Mouse (Mus musculus): ENCODE measurements around the gene Cobll1. TPM values are rescaled to one million over a fixed set of nuclear protein-coding genes. Genes with fewer than 3 reads are reported as not detected.

The Cobll1 gene
- polyA plus RNA-seq, 1 experiment, result 3.0 TPM

DNA sequence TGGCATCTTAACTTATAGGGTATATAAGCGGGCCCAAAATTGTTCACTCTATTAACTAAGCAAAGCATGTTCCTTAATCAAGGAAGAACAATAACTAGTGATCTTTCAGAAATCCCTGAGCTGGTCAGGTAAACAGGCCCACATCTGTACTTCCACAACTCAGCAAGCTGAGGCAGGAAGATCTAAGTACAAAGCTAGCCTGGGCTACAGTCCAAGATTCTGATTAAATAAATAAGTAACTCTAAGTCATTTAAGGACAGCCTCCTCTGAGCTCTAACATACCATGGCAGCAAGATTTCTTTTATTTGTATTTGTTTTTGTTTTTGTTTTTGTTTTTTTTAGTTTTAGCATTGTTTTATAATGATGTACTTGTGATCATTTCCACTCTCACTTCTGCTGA lies 42.2 kb downstream of the Cobll1 start:
- TF ChIP-seq POLR2A (IDR thresholded peaks at IDR 0.05; ENCODE audit: low read depth, low read length) (no peak), CTCF (IDR thresholded peaks at IDR 0.05; ENCODE audit: extremely low read depth, insufficient read length, insufficient replicate concordance, low read depth, low read length) (no peak)
- no peaks in the 10 kb centered on the region for H3K27me3 ChIP-seq (ENCODE audit: control insufficient read depth, insufficient read depth, low read length)
- 94% methylated on average over 1 of the region's 1 CpGs for WGBS
- no peak overlapping the region for H3K27ac ChIP-seq (ENCODE audit: insufficient read depth, low read depth, low read length)
- no peaks in the 10 kb centered on the region for H3K36me3 ChIP-seq (ENCODE audit: control insufficient read depth, insufficient read depth, low read length)
- H3K4me1 ChIP-seq (ENCODE audit: control insufficient read depth, insufficient read depth, insufficient read length, low read length), result peaks cover 2% of the 10 kb centered on the region
- no peak overlapping the region for H3K4me3 ChIP-seq (ENCODE audit: low read depth, low read length)

DNA sequence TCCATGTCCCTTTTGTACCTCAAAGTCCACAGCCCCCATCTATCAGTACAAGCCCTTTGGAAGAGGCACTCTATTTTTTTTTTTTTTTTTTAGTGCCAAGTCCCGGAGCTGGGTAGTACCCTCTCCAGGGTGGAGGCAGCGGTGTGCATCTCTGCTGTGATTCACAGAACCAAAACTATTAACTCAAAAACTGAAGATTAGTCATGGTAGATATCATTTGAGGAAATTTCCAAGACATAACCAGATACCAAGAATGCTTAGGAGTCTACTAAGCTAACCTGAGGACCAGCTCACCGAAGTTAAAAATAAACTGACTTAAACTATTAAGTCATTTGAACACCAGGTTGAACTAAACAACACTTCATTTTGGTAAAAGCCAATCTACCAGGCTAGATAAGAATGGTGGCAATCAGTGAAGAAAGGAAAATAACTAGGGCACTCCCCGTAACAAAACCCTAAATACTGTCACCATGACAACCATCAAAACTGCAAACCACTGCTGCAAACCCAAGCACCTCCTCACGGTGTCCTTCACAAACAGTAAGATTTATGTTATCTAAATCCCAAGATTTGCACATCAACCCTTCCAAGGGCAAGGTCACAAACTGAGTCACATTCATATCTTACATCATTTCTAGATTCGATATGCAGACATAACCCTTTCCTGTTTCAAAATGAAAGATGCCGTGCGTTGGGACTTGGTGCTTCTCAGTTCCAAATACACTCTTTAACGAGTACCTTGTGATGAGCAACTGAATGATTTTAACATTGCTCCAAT lies 43.8 kb downstream of the Cobll1 start:
- TF ChIP-seq POLR2A (IDR thresholded peaks at IDR 0.05; ENCODE audit: low read depth, low read length), result no peak
- TF ChIP-seq CTCF (IDR thresholded peaks at IDR 0.05; ENCODE audit: extremely low read depth, insufficient read length, insufficient replicate concordance, low read depth, low read length), result no peak
- 60% methylated on average over 9 of the region's 9 CpGs for WGBS
- H3K27ac ChIP-seq (ENCODE audit: insufficient read depth, low read depth, low read length), result no peak overlapping the region

DNA sequence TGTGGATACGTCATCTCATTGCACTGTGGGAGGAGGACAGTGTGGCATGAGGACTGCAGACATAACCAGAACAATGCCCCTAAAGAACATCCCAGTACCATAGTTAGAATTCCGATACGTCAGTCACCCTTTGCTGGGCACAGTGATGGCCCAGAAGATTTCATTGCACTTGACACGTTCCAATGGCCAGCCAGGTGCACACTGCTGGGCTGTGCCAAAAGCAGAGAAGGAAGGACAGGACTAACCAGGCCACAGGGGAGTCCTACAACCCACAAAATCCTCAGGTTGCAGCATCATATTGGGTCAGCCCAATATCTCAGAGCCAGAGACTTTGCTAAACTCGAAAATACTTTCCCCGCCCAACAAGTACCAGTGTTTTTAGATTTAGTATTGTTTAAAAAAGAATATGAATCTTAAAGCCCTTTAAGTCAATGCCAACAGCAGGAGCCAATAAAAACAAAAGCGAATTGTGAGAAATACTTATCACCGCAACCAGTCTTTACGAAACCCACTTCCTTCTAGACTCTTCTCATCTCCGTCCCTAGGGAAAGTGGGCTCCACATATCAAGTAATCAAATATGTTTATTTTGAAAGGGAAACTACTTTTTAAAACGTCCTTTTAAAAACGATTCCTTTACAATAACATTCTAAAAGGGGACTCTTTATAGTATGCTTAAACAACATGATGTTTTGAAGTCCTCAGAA lies 46.0 kb downstream of the Cobll1 start:
- no peak overlapping the region for H3K27ac ChIP-seq (ENCODE audit: insufficient read depth, low read depth, low read length)
- H3K4me3 ChIP-seq (ENCODE audit: low read depth, low read length), result no peak overlapping the region
- H3K27me3 ChIP-seq (ENCODE audit: control insufficient read depth, insufficient read depth, low read length), result no peaks in the 10 kb centered on the region
- TF ChIP-seq POLR2A (IDR thresholded peaks at IDR 0.05; ENCODE audit: low read depth, low read length), result no peak
- TF ChIP-seq CTCF (IDR thresholded peaks at IDR 0.05; ENCODE audit: extremely low read depth, insufficient read length, insufficient replicate concordance, low read depth, low read length), result no peak
- 68% methylated on average over 12 of the region's 12 CpGs for WGBS
- peaks cover 12% of the 10 kb centered on the region for H3K4me1 ChIP-seq (ENCODE audit: control insufficient read depth, insufficient read depth, insufficient read length, low read length)
- no peaks in the 10 kb centered on the region for H3K36me3 ChIP-seq (ENCODE audit: control insufficient read depth, insufficient read depth, low read length)

More for the DNA sequence above, 43.8 kb downstream of the Cobll1 start:
- no peaks in the 10 kb centered on the region for H3K36me3 ChIP-seq (ENCODE audit: control insufficient read depth, insufficient read depth, low read length)
- no peak overlapping the region for H3K4me3 ChIP-seq (ENCODE audit: low read depth, low read length)
- peaks cover 5% of the 10 kb centered on the region for H3K4me1 ChIP-seq (ENCODE audit: control insufficient read depth, insufficient read depth, insufficient read length, low read length)
- H3K27me3 ChIP-seq (ENCODE audit: control insufficient read depth, insufficient read depth, low read length), result no peaks in the 10 kb centered on the region

DNA sequence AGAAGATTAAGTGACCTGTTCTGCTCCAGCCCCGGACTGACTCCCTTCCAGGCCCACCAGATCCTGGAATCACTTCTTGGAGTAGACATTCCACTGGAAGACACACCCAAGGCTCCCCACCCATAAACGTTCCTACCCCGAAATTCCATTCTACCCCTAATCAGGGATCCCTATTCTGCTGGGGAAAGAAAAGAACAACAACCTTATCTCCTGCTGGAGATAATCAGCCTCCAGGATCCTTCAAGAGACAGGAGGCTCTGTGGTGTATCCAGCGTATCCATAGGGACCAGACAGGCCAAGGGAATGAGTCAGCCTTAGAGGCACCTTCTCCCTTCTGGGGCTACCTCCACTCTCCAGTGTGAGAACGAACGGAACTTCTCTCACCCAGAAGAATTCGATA lies 47.8 kb downstream of the Cobll1 start:
- Histone ChIP-seq H3K4me3 (ENCODE audit: low read depth, low read length) (no peak overlapping the region), H3K4me1 (ENCODE audit: control insufficient read depth, insufficient read depth, insufficient read length, low read length) (peaks cover 12% of the 10 kb centered on the region), H3K27me3 (ENCODE audit: control insufficient read depth, insufficient read depth, low read length) (no peaks in the 10 kb centered on the region), H3K36me3 (ENCODE audit: control insufficient read depth, insufficient read depth, low read length) (no peaks in the 10 kb centered on the region), H3K27ac (ENCODE audit: insufficient read depth, low read depth, low read length) (no peak overlapping the region)
- TF ChIP-seq CTCF (IDR thresholded peaks at IDR 0.05; ENCODE audit: extremely low read depth, insufficient read length, insufficient replicate concordance, low read depth, low read length) (no peak), POLR2A (IDR thresholded peaks at IDR 0.05; ENCODE audit: low read depth, low read length) (no peak)
- 25% methylated on average over 7 of the region's 7 CpGs for WGBS

DNA sequence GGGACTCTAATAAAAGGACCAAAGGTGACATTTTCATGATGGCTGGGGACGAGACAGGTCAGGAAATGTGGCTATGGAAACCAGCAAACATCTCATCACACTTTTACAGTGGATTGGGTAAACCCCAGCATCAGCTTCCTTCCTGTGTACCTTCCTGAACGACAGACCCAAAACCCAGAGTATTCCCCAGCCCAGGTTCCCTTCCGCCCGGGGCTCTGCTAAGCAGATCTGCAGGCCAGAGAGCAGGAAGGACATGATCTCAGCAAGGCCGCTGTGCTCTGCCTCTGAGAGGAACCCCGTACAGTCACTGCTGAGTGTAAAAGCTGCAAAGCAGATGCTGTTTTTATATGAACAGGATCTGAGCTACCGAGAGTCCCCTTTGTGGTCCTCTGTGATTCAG lies 49.9 kb downstream of the Cobll1 start:
- no peak overlapping the region; the same call in 1 of the 2 replicates for H3K27ac ChIP-seq (ENCODE audit: insufficient read depth, low read depth, low read length)
- no peaks in the 10 kb centered on the region for H3K27me3 ChIP-seq (ENCODE audit: control insufficient read depth, insufficient read depth, low read length)
- no peaks in the 10 kb centered on the region for H3K36me3 ChIP-seq (ENCODE audit: control insufficient read depth, insufficient read depth, low read length)
- TF ChIP-seq CTCF (IDR thresholded peaks at IDR 0.05; ENCODE audit: extremely low read depth, insufficient read length, insufficient replicate concordance, low read depth, low read length), result no peak
- TF ChIP-seq POLR2A (IDR thresholded peaks at IDR 0.05; ENCODE audit: low read depth, low read length), result no peak
- peaks cover 12% of the 10 kb centered on the region for H3K4me1 ChIP-seq (ENCODE audit: control insufficient read depth, insufficient read depth, insufficient read length, low read length)
- H3K4me3 ChIP-seq (ENCODE audit: low read depth, low read length), result no peak overlapping the region
- WGBS, result 54% methylated on average over 7 of the region's 7 CpGs

DNA sequence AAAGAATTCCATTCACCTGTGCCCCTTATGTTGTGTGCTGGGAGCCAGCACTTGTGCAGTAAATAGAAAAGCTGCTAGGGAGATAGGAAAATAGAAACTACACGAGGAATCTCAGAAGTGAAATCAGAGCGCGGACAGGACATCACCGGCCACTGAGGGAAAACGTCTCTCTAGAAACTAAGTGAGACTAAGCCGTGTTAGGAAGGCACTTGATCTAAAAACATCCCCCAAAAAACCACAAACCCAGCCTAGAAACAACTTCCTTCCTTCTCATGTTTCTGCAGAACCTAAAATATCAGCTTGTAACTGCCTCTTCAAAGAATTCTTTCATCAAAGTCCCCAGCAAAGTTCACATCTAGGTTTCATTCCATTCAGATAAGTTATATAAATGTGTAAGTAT lies 50.6 kb downstream of the Cobll1 start:
- no peaks in the 10 kb centered on the region for H3K27me3 ChIP-seq (ENCODE audit: control insufficient read depth, insufficient read depth, low read length)
- WGBS, result 57% methylated on average over 6 of the region's 6 CpGs
- H3K4me1 ChIP-seq (ENCODE audit: control insufficient read depth, insufficient read depth, insufficient read length, low read length), result peaks cover 12% of the 10 kb centered on the region
- TF ChIP-seq CTCF (IDR thresholded peaks at IDR 0.05; ENCODE audit: extremely low read depth, insufficient read length, insufficient replicate concordance, low read depth, low read length) (no peak), POLR2A (IDR thresholded peaks at IDR 0.05; ENCODE audit: low read depth, low read length) (no peak)
- H3K4me3 ChIP-seq (ENCODE audit: low read depth, low read length), result no peak overlapping the region
- no peak overlapping the region for H3K27ac ChIP-seq (ENCODE audit: insufficient read depth, low read depth, low read length)
- H3K36me3 ChIP-seq (ENCODE audit: control insufficient read depth, insufficient read depth, low read length), result no peaks in the 10 kb centered on the region

DNA sequence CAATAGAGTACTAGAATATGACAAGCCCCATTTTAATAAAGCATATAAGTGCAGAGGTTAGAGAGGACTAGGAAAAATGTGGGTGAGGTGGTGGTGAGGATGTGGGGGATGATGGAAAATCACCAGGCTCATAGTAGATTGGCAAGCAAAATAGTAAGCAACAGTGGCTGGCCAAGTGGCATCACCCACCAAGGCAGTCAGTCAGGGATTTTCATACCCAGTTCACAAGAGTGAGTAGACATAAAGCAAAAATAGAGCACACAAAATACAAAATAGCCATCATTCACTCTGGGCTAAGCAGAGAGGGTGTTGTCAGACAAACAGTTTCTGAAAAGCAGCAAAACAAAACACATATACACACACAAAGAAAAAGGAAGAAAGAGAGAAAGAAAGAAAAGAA lies 51.6 kb downstream of the Cobll1 start:
- Histone ChIP-seq H3K27ac (ENCODE audit: insufficient read depth, low read depth, low read length) (no peak overlapping the region), H3K4me3 (ENCODE audit: low read depth, low read length) (no peak overlapping the region), H3K36me3 (ENCODE audit: control insufficient read depth, insufficient read depth, low read length) (no peaks in the 10 kb centered on the region), H3K27me3 (ENCODE audit: control insufficient read depth, insufficient read depth, low read length) (no peaks in the 10 kb centered on the region), H3K4me1 (ENCODE audit: control insufficient read depth, insufficient read depth, insufficient read length, low read length) (peaks cover 10% of the 10 kb centered on the region; the same call in 1 of the 2 replicates)
- TF ChIP-seq POLR2A (IDR thresholded peaks at IDR 0.05; ENCODE audit: low read depth, low read length) (no peak), CTCF (IDR thresholded peaks at IDR 0.05; ENCODE audit: extremely low read depth, insufficient read length, insufficient replicate concordance, low read depth, low read length) (no peak)

All from small intestine, adult 2 months (tissue).